Mouse (Mus musculus): ENCODE measurements around the gene Vmn1r163.
"Not testable (repeated sequence)": the region's sequence is repeated elsewhere in the genome, so short reads cannot be mapped to it uniquely, and the experiment has no call there.

The Vmn1r163 gene

DNA sequence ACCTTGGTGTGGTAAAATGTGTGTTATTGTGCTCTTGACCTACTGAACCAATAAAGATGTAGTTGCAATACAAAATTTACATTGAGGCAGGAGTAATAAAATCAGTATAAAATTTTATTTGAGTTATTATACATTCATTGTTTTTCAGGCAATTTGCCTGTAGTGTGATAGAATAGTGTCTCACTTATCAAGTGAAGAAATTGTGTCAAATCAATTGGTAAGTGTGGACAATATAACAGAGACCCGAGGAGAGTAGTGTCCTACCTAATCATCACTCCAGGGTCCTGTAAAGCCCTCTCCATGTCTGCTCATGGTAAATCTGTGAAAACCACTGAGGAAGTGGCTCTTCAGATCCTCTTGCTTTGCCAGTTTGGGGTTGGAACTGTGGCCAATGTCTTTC, at the start of gene Vmn1r163:
Vmn1r163 (plus strand) TSS at position 301 of the 400 bp plus-strand sequence.
- in situ Hi-C loops (cut with MboI; ENCODE audit: low sequenced_read_pairs): not testable (repeated sequence)

DNA sequence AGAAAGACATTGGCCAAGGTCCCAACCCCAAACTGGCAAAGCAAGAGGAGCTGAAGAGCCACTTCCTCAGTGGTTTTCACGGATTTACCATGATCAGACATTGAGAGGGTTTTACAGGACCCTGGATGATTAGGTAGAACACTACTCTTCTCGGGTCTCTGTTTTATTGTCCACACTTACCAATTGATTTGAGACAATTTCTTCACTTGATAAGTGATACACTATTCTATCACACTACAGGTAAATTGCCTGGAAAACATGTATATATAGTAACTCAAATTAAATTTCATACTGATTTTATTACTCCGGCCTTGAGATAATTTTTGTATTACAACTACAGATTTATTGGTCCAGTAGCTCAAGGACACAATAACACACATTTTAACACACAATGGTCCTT, 35.5 kb upstream of the Vmn1r163 start, which contains the start of gene Gm4216:
Gm4216 (minus strand) TSS at position 101 of the 400 bp plus-strand sequence.
- in situ Hi-C loops (cut with MboI; ENCODE audit: low sequenced_read_pairs): not testable (repeated sequence)

GRCm38 (mm10) chr7:23067356-23067755, 12.0 kb downstream of the Vmn1r163 start, which contains the start of gene Gm8720:
Gene Gm8720 (minus strand): TSS chr7:23067456.
- in situ Hi-C loops (cut with MboI; ENCODE audit: low sequenced_read_pairs): not testable (repeated sequence)

All from CH12F3 (cell line).